Mouse (Mus musculus) frontal cortex, adult (tissue): ENCODE measurements at regions not wholly inside any gene's neighbourhood (a gene's known extent, or its start where the extent isn't known, plus 50 kb on each side); places are given as distances from the start of the nearest gene placed in this dataset.

Experiments
- ATAC-seq: cut with Nextera tagmentation; 2 replicates; pipeline ENCODE4 v1.9.2; 2017; ENCODE audit warnings: mild to moderate bottlenecking, moderate library complexity, mixed read lengths; ENCODE audit not compliant: low TSS enrichment

GRCm38 (mm10) chr10:120556116-120556515 is 79.8 kb upstream of the Hmga2 start:
- no peak for ATAC-seq

DNA sequence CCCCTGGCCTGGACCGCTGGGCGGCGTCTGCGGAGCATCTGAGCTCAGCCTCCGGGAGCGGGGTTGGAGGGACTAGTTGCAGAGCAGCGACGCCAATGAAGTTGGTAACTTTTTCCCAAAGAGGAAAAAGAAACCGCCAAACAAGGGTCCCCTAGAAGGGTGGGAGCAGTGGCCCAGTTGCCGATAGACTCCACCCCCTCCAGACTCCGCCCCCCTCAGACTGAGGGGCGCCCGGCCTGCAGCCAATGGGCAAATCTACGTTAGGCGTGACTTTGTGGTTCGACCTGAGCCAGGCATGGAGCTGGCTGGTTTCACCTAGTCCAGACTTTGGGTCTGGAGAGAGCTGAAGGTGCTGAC is 76.8 kb upstream of the Hmga2 start:
- ATAC-seq = no peak

GRCm38 (mm10) chr10:120552341-120553096 is 76.2 kb upstream of the Hmga2 start:
- no peak for ATAC-seq

DNA sequence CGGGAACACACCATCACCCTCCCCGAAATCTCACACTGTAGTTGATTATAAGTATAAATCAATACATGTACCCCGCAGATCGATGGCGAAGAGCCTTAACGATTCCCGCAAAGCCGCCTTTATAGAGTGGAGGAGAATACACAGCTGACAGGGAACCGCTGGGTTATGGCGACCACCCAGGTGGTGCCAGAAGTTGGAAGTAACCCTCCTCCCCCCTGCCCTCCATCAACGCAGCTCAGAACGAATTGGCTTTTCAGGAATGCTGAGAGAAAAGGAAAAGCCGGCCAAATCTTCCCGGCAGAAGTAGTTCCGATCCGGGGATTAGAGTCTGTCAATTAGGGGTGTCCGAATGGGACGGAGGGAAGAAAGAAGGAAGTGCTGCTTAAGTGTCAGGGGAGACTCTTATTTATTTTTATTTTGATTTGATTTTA is 75.6 kb upstream of the Hmga2 start:
- no peak for ATAC-seq

DNA sequence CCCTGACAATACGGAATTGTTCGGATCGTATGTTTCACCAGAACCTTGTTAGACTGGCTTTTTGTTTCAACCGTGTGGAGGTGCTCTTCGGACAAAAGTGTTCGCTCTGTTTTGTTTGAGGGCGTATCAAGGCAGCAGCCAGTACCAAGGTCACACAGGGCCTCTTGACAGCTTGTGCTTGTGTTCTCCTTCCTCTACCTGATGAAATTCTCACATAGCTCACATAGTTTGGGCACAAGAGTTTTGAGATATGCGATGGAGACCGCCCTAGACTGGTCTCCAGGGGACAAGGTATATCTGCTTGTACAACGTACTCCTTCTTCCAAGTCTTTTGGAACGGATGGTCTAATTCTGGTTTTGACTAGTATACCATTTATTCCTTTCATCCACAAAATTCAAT is 70.9 kb upstream of the Hmga2 start:
- ATAC-seq = no peak

DNA sequence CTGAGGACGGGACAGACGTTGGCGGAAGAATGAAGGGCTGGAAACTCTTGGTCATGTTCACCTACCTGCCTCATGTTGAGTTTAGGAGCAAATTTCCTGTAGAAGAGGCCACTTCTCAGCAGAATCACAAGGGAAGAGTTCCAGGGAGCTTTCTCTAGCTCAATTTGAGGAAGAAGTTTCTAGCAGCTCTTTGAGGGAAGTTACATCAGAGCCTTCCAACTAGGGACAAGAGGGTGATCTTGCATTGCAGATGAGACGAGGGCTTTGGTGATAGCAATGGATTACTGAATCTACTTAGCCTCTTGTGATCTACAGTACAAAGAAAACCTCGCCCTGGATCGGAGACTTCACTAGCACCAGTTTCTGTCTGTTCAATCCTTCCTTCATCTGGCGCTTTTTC is 65.3 kb upstream of the Hmga2 start:
- ATAC-seq = no peak

DNA sequence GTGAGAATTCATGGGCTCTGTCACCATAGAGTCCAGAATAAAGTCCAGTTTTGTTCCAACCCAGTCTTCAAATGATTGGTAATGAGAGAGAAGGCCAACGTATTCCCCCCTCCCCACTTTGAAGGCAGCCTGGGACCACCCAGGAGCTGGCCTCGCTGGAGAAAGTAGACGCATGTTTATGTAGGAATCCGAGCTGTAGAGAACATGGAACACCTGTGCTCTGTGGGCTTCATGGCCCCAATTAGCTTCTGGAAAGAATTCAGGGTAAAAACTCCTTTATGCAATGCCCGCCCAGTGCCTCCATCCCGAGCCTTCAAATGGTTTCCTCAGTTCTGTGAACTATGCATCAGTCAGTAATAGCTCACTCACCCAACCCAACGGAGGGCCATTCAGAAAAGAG is 62.3 kb upstream of the Hmga2 start:
- no peak for ATAC-seq

DNA sequence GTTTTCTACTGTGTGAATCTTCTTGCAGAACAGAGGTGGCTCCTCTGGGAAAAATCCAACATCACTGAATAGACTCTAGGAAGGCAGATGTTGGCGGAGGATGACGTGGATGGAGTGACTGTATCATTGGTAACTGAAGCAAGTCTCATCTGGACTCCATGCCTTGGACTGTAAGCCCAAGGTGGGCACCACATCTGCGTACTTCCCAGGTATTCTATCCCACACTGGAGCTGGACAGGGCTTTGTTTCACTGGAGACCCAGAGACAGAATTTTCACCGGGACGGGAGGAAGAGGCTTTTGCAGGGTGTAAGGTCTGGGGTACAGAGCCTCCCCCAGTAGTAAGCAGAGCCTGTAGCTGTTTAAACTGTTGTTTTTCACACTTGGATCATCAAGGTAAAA is 52.1 kb upstream of the Hmga2 start:
- no peak for ATAC-seq

DNA sequence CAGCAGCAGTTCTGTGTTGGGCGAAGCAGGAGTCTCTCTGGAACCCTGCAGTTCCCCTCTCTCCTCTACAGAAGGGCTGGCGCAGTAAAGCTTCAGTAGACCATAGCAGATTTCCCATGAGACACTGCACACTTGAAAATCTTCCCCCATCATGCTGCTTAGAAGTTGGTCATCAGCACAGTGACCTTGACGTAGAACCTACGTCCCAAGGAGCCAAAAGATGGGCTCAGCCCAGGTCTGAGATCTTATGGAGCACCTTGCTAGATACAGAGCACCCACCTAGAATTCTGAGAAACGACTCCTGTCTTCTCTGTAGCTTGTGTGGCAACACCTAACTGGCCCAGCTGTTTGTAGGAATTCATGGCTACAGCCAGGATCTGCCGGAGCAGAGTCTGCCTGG is 51.7 kb upstream of the Hmga2 start:
- no peak for ATAC-seq

- ATAC-seq = no peak
Measured at GRCm38 (mm10) chr10:120526991-120527390, 50.7 kb upstream of the Hmga2 start.
